Comparison of ENCODE assay signal across 10 mouse cellular contexts in the genomic region with DNA sequence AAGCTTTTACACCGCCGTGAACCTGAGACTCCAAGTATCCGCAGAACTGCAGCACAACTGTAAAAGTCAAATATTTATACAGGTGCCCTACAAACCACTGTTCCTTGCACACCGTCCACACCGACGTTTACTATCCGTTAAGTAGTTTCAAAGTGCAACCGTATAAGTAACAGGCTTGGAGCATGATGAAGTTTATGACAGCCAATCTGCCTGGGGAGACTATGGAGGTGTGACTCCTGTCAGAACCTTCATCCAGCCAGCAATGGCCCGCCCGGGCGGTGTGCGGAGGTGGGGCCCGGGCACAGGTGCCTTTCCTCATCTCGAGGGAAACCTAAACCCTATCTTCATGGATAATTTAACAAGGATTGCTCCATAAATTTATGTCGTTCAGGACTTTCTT. TPM values are rescaled to one million over a fixed set of nuclear protein-coding genes. Genes with fewer than 3 reads are reported as not detected.
DNase-seq lines count a peak whose midpoint lies in the region; ATAC-seq and TF ChIP-seq lines count a peak whose summit lies in the region.
"Had no signal": no experiment of that assay in that cellular context is flagged by ENCODE, and none has a peak within 500 bp of the region (broad histone marks: within the 10 kb centered on the region; RNA-seq: fewer than 3 reads in every experiment).

No protein-coding gene starts in this region.

- TF ChIP-seq CTCF in intestine, postnatal 0 days (IDR thresholded peaks at IDR 0.05; ENCODE audit: low read depth): no peak
- TF ChIP-seq CTCF in stomach, postnatal 0 days (IDR thresholded peaks at IDR 0.05; ENCODE audit: low read depth): no peak

- no peak overlapping the region; the same call in 1 of the 2 replicates for H3K27ac ChIP-seq in heart, embryonic 15.5 days
- H3K27ac ChIP-seq in lung, embryonic 16.5 days (ENCODE audit: low read length): no peak overlapping the region
- H3K27ac ChIP-seq in intestine, postnatal 0 days (ENCODE audit: low read depth, low read length): no peak overlapping the region
- no peak overlapping the region for H3K27ac ChIP-seq in stomach, postnatal 0 days (replicated peaks)

- H3K9me3 ChIP-seq in heart, embryonic 15.5 days (replicated peaks): no peaks in the 10 kb centered on the region
- no peaks in the 10 kb centered on the region for H3K9me3 ChIP-seq in lung, embryonic 16.5 days (ENCODE audit: control insufficient read depth, low read length)
- no peaks in the 10 kb centered on the region for H3K9me3 ChIP-seq in intestine, postnatal 0 days (ENCODE audit: control insufficient read depth)
- no peaks in the 10 kb centered on the region for H3K9me3 ChIP-seq in stomach, postnatal 0 days (ENCODE audit: control insufficient read depth, low read length)

- H3K27me3 ChIP-seq in heart, embryonic 15.5 days: no peaks in the 10 kb centered on the region
- H3K27me3 ChIP-seq in lung, embryonic 16.5 days (ENCODE audit: control insufficient read depth, insufficient read depth, low read depth, low read length): no peaks in the 10 kb centered on the region
- H3K27me3 ChIP-seq in intestine, postnatal 0 days (replicated peaks; ENCODE audit: control insufficient read depth, insufficient read depth, low read length): no peaks in the 10 kb centered on the region
- no peaks in the 10 kb centered on the region for H3K27me3 ChIP-seq in stomach, postnatal 0 days (ENCODE audit: control insufficient read depth, insufficient read depth, low read length)

- intact Hi-C loops in heart, postnatal 10 days (cut with DNase I): loop anchor here (5.0 kb wide), 1 partner anchor 46 kb away; no protein-coding TSS in a partner anchor
- intact Hi-C loops in left cerebral cortex, postnatal 4 days (cut with DNase I): no loop called here

- no peak for ATAC-seq in heart, embryonic 15.5 days (replicated peaks; ENCODE audit: insufficient number of reproducible peaks, insufficient read depth, low FRiP score, low read depth)
- ATAC-seq in lung, embryonic 16.5 days (ENCODE audit: low read depth): no peak
- no peak for ATAC-seq in intestine, postnatal 0 days
- no peak for ATAC-seq in stomach, postnatal 0 days (ENCODE audit: low FRiP score, low TSS enrichment)

- H3K4me1 ChIP-seq in heart, embryonic 15.5 days (replicated peaks): peaks cover 51% of the 10 kb centered on the region
- H3K4me1 ChIP-seq in lung, embryonic 16.5 days (replicated peaks; ENCODE audit: control insufficient read depth, insufficient read depth, low read length): peaks cover 25% of the 10 kb centered on the region
- no peaks in the 10 kb centered on the region; the same call in 1 of the 2 replicates for H3K4me1 ChIP-seq in intestine, postnatal 0 days (replicated peaks; ENCODE audit: control insufficient read depth, insufficient read depth, low read length)
- H3K4me1 ChIP-seq in stomach, postnatal 0 days (replicated peaks; ENCODE audit: control insufficient read depth, insufficient read depth): no peaks in the 10 kb centered on the region

- no peaks in the 10 kb centered on the region for H3K36me3 ChIP-seq in heart, embryonic 15.5 days
- H3K36me3 ChIP-seq in lung, embryonic 16.5 days (ENCODE audit: control insufficient read depth, insufficient read depth, low read length): no peaks in the 10 kb centered on the region
- H3K36me3 ChIP-seq in intestine, postnatal 0 days (ENCODE audit: control insufficient read depth, insufficient read depth): no peaks in the 10 kb centered on the region
- no peaks in the 10 kb centered on the region for H3K36me3 ChIP-seq in stomach, postnatal 0 days (ENCODE audit: control insufficient read depth, insufficient read depth, low read length)

- H3K9ac ChIP-seq in heart, embryonic 15.5 days: no peak overlapping the region
- H3K9ac ChIP-seq in lung, embryonic 16.5 days (ENCODE audit: low read length): no peak overlapping the region
- no peak overlapping the region for H3K9ac ChIP-seq in intestine, postnatal 0 days (ENCODE audit: low read depth, low read length)
- no peak overlapping the region for H3K9ac ChIP-seq in stomach, postnatal 0 days (ENCODE audit: low read length)

- no peak for TF ChIP-seq EP300 in stomach, postnatal 0 days (optimal IDR thresholded peaks at IDR 0.05)

- peak overlapping the region; percentile 88 for H3K4me2 ChIP-seq in heart, embryonic 15.5 days
- H3K4me2 ChIP-seq in lung, embryonic 16.5 days (ENCODE audit: low read depth, low read length): peak overlapping the region; percentile 40
- H3K4me2 ChIP-seq in intestine, postnatal 0 days (replicated peaks; ENCODE audit: low read depth): peak overlapping the region; percentile 92
- peak overlapping the region; percentile 36; the same call in 1 of the 2 replicates for H3K4me2 ChIP-seq in stomach, postnatal 0 days (replicated peaks; ENCODE audit: low read depth)

- H3K4me3 ChIP-seq in heart, embryonic 15.5 days: peak overlapping the region; percentile 73
- H3K4me3 ChIP-seq in lung, embryonic 16.5 days (ENCODE audit: low read length): peak overlapping the region; percentile 29
- H3K4me3 ChIP-seq in intestine, postnatal 0 days (ENCODE audit: low read depth, low read length): no peak overlapping the region
- H3K4me3 ChIP-seq in stomach, postnatal 0 days (ENCODE audit: low read depth, low read length): no peak overlapping the region

- 72% methylated on average over 15 of the region's 15 CpGs for WGBS in heart, embryonic 15.5 days
- WGBS in lung, embryonic 16.5 days: 51% methylated on average over 15 of the region's 15 CpGs
- WGBS in intestine, postnatal 0 days: 31% methylated on average over 15 of the region's 15 CpGs
- 33% methylated on average over 15 of the region's 15 CpGs for WGBS in stomach, postnatal 0 days

- no peak for DNase-seq in heart, postnatal 10 days
- no peak for DNase-seq in lung, postnatal 14 days
- peak; percentile 47 for DNase-seq in stomach, postnatal 0 days (ENCODE audit: low spot score)
- DNase-seq in adipocyte (ENCODE audit: low spot score): no peak
- DNase-seq in left cerebral cortex, postnatal 4 days: no peak
- DNase-seq: adrenal gland, postnatal 14 days; cerebellum, adult 11-12 months had no signal

RNA-seq across cellular contexts. Expression of a gene that starts 2.6 kb away (rescaled TPM):
- polyA plus RNA-seq in heart, embryonic 15.5 days (2015; fragmentation: Nextera tagmentation; extraction: Ambion mirVana): 11.7 and 12.3 TPM in 2 replicates
- total RNA-seq in heart, postnatal 10 days (2021): 10 to 100 TPM; 40.2 to 41.5 TPM
- polyA plus RNA-seq in lung, embryonic 16.5 days (2015; fragmentation: Nextera tagmentation; extraction: Ambion mirVana): 12.6 and 12.9 TPM in 2 replicates
- polyA plus RNA-seq in intestine, postnatal 0 days (2015; fragmentation: Nextera tagmentation; extraction: Ambion mirVana): 6.7 and 7.4 TPM in 2 replicates
- 5.1 and 5.3 TPM in 2 replicates for polyA plus RNA-seq in stomach, postnatal 0 days (2015; fragmentation: Nextera tagmentation; extraction: Ambion mirVana)
- 10 to 100 TPM; 23.3 to 23.7 TPM for total RNA-seq in left cerebral cortex, postnatal 4 days (2021)

Comparison
In these comparisons a context has a peak if more than half of its experiments do, and no peak if none do; other contexts are left out.
1. H3K4me2 ChIP-seq: peak in every context shown above with its lines; median percentile 92 in intestine, postnatal 0 days; 88 in heart, embryonic 15.5 days; 40 in lung, embryonic 16.5 days; 36 in stomach, postnatal 0 days.
2. H3K4me3 ChIP-seq: peak in heart, embryonic 15.5 days (single experiment) and lung, embryonic 16.5 days (single experiment); none in intestine, postnatal 0 days (single experiment) and stomach, postnatal 0 days (single experiment).